Mouse (Mus musculus) neural tube, embryonic 13.5 days (tissue): ENCODE data around the gene Pcp4l1. TPM values are rescaled to one million over a fixed set of nuclear protein-coding genes. Genes with fewer than 3 reads are reported as not detected.

Experiments used
- ATAC-seq: fragments of 200-750 bp; cut with Nextera tagmentation; 2 replicates; pipeline ENCODE4 v1.8.0; 2017; ENCODE audit warnings: low read depth, mild to moderate bottlenecking, moderate TSS enrichment, moderate library complexity
- H3K27ac ChIP-seq: fragments of 300-500 bp; sonication (generic); replicated peaks from 2 replicates; pipeline ENCODE4 v1.5.1; 2015; ENCODE audit warnings: moderate library complexity, mild to moderate bottlenecking, inconsistent platforms
- H3K27me3 ChIP-seq: fragments of 300-500 bp; sonication (generic); 2 replicates; pipeline ENCODE4 v1.6.1; 2015; ENCODE audit warnings: mild to moderate bottlenecking, inconsistent platforms
- H3K36me3 ChIP-seq: fragments of 300-500 bp; sonication (generic); 2 replicates; pipeline ENCODE4 v1.6.1; 2015; ENCODE audit warnings: mild to moderate bottlenecking, inconsistent platforms
- H3K4me1 ChIP-seq: fragments of 300-500 bp; sonication (generic); replicated peaks from 2 replicates; pipeline ENCODE4 v1.6.1; 2015; ENCODE audit warnings: inconsistent platforms
- H3K4me2 ChIP-seq: fragments of 300-500 bp; sonication (generic); 2 replicates; pipeline ENCODE4 v1.6.1; 2015; ENCODE audit warnings: inconsistent platforms, mild to moderate bottlenecking, moderate library complexity
- H3K4me3 ChIP-seq: fragments of 300-500 bp; sonication (generic); 2 replicates; pipeline ENCODE4 v1.5.1; 2015; ENCODE audit warnings: mild to moderate bottlenecking, inconsistent platforms
- H3K9ac ChIP-seq: fragments of 300-500 bp; sonication (generic); 2 replicates; pipeline ENCODE4 v1.6.1; 2015; ENCODE audit warnings: moderate library complexity, mild to moderate bottlenecking, inconsistent platforms
- H3K9me3 ChIP-seq: fragments of 300-500 bp; sonication (generic); 2 replicates; pipeline ENCODE4 v1.6.1; 2016; ENCODE audit warnings: inconsistent platforms
- WGBS: fragments of 180-500 bp; shearing (Covaris S2); methylation state at CpG from one replicate; pipeline ENCODE4 v1.1.7; 2015; 5-methylcytosine and 5-hydroxymethylcytosine counted together
- polyA plus RNA-seq: library from polyadenylated mRNA; unstranded; fragments of >200 nt; fragmentation: Nextera tagmentation; extraction: Ambion mirVana; gene quantifications from 2 replicates; pipeline ENCODE4 v1.2.1, GENCODE M21; 2015

The Pcp4l1 gene
- polyA plus RNA-seq, 1 experiment from 2014 or later = 13.9 TPM

- Histone ChIP-seq H3K9me3 (no peaks in the 10 kb centered on the region), H3K4me1 (no peaks in the 10 kb centered on the region), H3K4me2 (no peak overlapping the region), H3K9ac (no peak overlapping the region), H3K27me3 (no peaks in the 10 kb centered on the region), H3K4me3 (no peak overlapping the region), H3K36me3 (no peaks in the 10 kb centered on the region), H3K27ac (no peak overlapping the region)
- 82% methylated on average over 5 of the region's 5 CpGs for WGBS
- no peak for ATAC-seq
Measured at GRCm38 (mm10) chr1:171179487-171180171, 16.4 kb downstream of the Pcp4l1 start.

- no peak overlapping the region for H3K27ac ChIP-seq
- no peak for ATAC-seq
- 96% methylated on average over 8 of the region's 8 CpGs for WGBS
- H3K9me3 ChIP-seq = no peaks in the 10 kb centered on the region
- H3K4me1 ChIP-seq = no peaks in the 10 kb centered on the region
- H3K27me3 ChIP-seq = no peaks in the 10 kb centered on the region; the same call in 1 of the 2 replicates
- H3K4me3 ChIP-seq = no peak overlapping the region
- no peak overlapping the region for H3K4me2 ChIP-seq
- no peaks in the 10 kb centered on the region for H3K36me3 ChIP-seq
- no peak overlapping the region for H3K9ac ChIP-seq
Measured at GRCm38 (mm10) chr1:171172779-171173178, 23.3 kb downstream of the Pcp4l1 start.

GRCm38 (mm10) chr1:171171138-171171537, 24.9 kb downstream of the Pcp4l1 start:
- Histone ChIP-seq H3K4me2 (no peak overlapping the region), H3K27me3 (no peaks in the 10 kb centered on the region; the same call in 1 of the 2 replicates), H3K9ac (no peak overlapping the region), H3K4me1 (no peaks in the 10 kb centered on the region), H3K27ac (0 out of 2 replicates have a peak overlapping the region, but pooled peaks have one; percentile 6), H3K36me3 (no peaks in the 10 kb centered on the region), H3K4me3 (no peak overlapping the region), H3K9me3 (no peaks in the 10 kb centered on the region)
- no peak for ATAC-seq
- WGBS = 69% methylated on average over 3 of the region's 3 CpGs

DNA sequence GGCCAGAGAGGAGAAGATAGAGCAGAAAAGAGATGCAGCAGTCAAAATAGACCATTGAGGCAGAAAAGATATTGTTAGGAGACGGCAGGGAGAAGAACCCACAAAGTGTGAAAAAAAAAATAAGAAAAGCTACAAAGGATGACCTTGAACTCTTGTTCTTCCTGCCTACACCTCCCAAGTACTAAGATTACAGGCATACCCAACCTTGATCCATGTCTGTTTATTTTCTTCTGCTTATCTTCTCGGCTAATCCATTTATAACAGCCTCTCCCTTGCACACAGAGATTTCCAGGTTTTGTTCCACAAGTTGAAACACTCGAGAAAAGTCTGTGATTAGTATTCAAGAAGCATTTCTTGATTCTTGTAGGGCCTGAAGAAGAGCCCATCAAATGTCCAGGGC, 26.2 kb downstream of the Pcp4l1 start:
- no peak for ATAC-seq
- H3K4me2 ChIP-seq = no peak overlapping the region
- H3K4me3 ChIP-seq = no peak overlapping the region
- H3K9me3 ChIP-seq = no peaks in the 10 kb centered on the region
- H3K4me1 ChIP-seq = no peaks in the 10 kb centered on the region
- no peaks in the 10 kb centered on the region for H3K36me3 ChIP-seq
- WGBS = 71% methylated on average over 3 of the region's 3 CpGs
- no peak overlapping the region for H3K27ac ChIP-seq
- no peak overlapping the region for H3K9ac ChIP-seq
- H3K27me3 ChIP-seq = no peaks in the 10 kb centered on the region; the same call in 1 of the 2 replicates

- Histone ChIP-seq H3K4me3 (no peak overlapping the region), H3K36me3 (no peaks in the 10 kb centered on the region), H3K4me1 (no peaks in the 10 kb centered on the region), H3K27me3 (no peaks in the 10 kb centered on the region; the same call in 1 of the 2 replicates), H3K27ac (no peak overlapping the region), H3K9me3 (no peaks in the 10 kb centered on the region), H3K9ac (no peak overlapping the region), H3K4me2 (no peak overlapping the region)
- 90% methylated on average over 12 of the region's 12 CpGs for WGBS
- ATAC-seq = no peak
Measured at GRCm38 (mm10) chr1:171168906-171169305, 27.2 kb downstream of the Pcp4l1 start.

DNA sequence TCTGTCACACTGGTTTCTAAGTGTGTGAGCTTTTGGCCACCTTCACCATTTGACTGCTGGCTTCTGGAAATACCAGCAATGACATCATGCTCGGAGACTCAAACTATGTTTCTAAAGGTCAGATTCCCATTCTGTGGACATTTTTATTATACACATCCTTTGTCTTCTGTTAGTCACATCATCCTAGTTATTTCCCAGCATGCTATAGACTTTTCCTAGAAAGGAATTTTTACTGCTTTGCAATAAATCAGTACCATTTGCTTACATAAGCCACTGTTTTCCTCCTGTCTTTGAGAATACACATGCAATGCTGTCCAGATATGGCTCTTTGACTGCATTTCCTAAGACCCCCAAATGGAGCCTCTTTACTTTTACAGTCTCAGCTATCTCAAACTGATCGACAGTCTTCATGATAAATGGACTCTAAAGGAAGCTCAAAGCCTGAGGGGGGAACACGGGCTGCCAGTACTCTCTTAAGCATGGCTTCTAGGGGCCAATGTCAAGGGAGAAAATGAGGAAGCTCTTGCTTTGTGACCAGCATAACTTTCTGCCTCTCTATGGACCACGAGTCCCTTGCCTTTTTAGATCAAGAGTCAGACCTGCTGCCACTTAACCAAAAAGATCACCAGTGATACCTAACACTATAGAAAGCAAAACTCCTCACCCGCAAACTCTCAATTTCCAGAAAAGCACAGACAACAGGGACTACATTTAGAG, 30.3 kb downstream of the Pcp4l1 start:
- no peak overlapping the region for H3K4me3 ChIP-seq
- ATAC-seq = no peak
- 73% methylated on average over 5 of the region's 5 CpGs for whole genome bisulfite sequencing

GRCm38 (mm10) chr1:171164258-171164657, 31.8 kb downstream of the Pcp4l1 start:
- Histone ChIP-seq H3K9ac (no peak overlapping the region), H3K27me3 (peaks cover 15% of the 10 kb centered on the region), H3K4me2 (no peak overlapping the region), H3K27ac (no peak overlapping the region), H3K36me3 (no peaks in the 10 kb centered on the region), H3K4me1 (peaks cover 9% of the 10 kb centered on the region; the same call in 1 of the 2 replicates), H3K9me3 (no peaks in the 10 kb centered on the region), H3K4me3 (no peak overlapping the region)
- WGBS = 35% methylated on average over 3 of the region's 3 CpGs
- ATAC-seq = no peak

More for the DNA sequence above, 30.3 kb downstream of the Pcp4l1 start:
- H3K4me2 ChIP-seq = no peak overlapping the region
- no peaks in the 10 kb centered on the region for H3K4me1 ChIP-seq
- H3K36me3 ChIP-seq = no peaks in the 10 kb centered on the region
- no peaks in the 10 kb centered on the region for H3K9me3 ChIP-seq
- no peak overlapping the region for H3K9ac ChIP-seq
- H3K27ac ChIP-seq = no peak overlapping the region
- H3K27me3 ChIP-seq = peaks cover under 1% of the 10 kb centered on the region

DNA sequence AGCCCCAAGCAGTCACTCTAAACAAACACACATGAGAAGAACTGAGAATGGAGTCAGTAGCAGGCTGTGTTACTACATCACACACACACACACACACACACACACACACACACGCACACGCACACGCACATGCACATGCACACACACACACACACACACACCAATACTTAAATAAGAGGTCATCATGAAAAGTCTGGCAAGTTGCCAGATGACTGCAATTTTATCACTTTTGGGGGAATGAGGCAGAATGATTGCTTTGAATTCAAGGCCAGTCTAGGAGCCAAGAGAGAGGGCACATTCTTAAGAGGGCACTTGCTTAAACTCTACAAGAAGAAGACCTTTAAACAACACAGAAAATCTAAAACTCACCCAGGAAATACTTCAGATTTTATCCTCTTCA, 33.5 kb downstream of the Pcp4l1 start:
- no peak for ATAC-seq
- Histone ChIP-seq H3K4me2 (no peak overlapping the region), H3K36me3 (no peaks in the 10 kb centered on the region), H3K4me3 (no peak overlapping the region), H3K27me3 (peaks cover 32% of the 10 kb centered on the region), H3K4me1 (peaks cover 9% of the 10 kb centered on the region; the same call in 1 of the 2 replicates), H3K27ac (no peak overlapping the region), H3K9ac (no peak overlapping the region), H3K9me3 (no peaks in the 10 kb centered on the region)
- WGBS = 93% methylated on average over 3 of the region's 3 CpGs

- H3K4me2 ChIP-seq = peak overlapping the region; percentile 46
- no peak for ATAC-seq
- H3K27me3 ChIP-seq = peaks cover 52% of the 10 kb centered on the region
- no peak overlapping the region for H3K27ac ChIP-seq
- H3K4me3 ChIP-seq = peak overlapping the region; percentile 17
- H3K9me3 ChIP-seq = no peaks in the 10 kb centered on the region
- WGBS = 5% methylated on average over 15 of the region's 15 CpGs
- H3K36me3 ChIP-seq = no peaks in the 10 kb centered on the region
- H3K9ac ChIP-seq = 0 out of 2 replicates have a peak overlapping the region, but pooled peaks have one; percentile 12
- H3K4me1 ChIP-seq = peaks cover 9% of the 10 kb centered on the region; the same call in 1 of the 2 replicates
Measured at GRCm38 (mm10) chr1:171159485-171159975, 36.5 kb downstream of the Pcp4l1 start.

DNA sequence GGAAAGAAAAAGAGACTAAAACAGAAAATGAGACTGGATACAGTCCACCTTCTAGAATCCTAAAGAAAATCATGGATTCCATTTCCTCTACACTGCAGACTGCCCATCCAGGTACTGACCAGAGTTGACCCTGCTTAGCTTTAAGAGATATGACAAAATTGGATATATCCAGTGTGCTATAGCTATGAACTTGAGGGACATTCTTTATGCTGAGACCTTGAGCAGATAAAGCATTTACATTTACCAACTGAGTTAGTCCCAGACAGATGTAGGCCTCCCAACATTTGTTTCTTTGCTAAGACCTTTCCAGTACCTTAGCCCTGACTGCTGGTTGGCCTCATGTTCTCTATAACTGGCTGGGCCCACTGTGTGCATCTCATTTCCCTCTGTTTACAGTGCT, 38.1 kb downstream of the Pcp4l1 start:
- no peak for ATAC-seq
- Histone ChIP-seq H3K27me3 (peaks cover 52% of the 10 kb centered on the region), H3K4me1 (peaks cover 9% of the 10 kb centered on the region; the same call in 1 of the 2 replicates)

GRCm38 (mm10) chr1:171156644-171157043, 39.4 kb downstream of the Pcp4l1 start:
- peak overlapping the region; percentile 14; the same call in 1 of the 2 replicates for H3K4me2 ChIP-seq
- no peak overlapping the region for H3K9ac ChIP-seq
- H3K27me3 ChIP-seq = peaks cover 55% of the 10 kb centered on the region
- no peak for ATAC-seq
- H3K4me3 ChIP-seq = peak overlapping the region; percentile 2
- H3K9me3 ChIP-seq = no peaks in the 10 kb centered on the region
- peaks cover 9% of the 10 kb centered on the region; the same call in 1 of the 2 replicates for H3K4me1 ChIP-seq
- H3K27ac ChIP-seq = no peak overlapping the region
- no peaks in the 10 kb centered on the region for H3K36me3 ChIP-seq
- WGBS = 62% methylated on average over 3 of the region's 3 CpGs

More for the DNA sequence above, 38.1 kb downstream of the Pcp4l1 start:
- no peaks in the 10 kb centered on the region for H3K36me3 ChIP-seq
- no peak overlapping the region for H3K27ac ChIP-seq
- no peak overlapping the region for H3K4me2 ChIP-seq
- H3K9ac ChIP-seq = no peak overlapping the region
- no peaks in the 10 kb centered on the region for H3K9me3 ChIP-seq
- no peak overlapping the region for H3K4me3 ChIP-seq

GRCm38 (mm10) chr1:171151966-171152365, 44.1 kb downstream of the Pcp4l1 start:
- no peak overlapping the region for H3K27ac ChIP-seq
- WGBS = 82% methylated on average over 4 of the region's 4 CpGs
- no peak overlapping the region for H3K4me3 ChIP-seq
- no peaks in the 10 kb centered on the region for H3K36me3 ChIP-seq
- peaks cover 26% of the 10 kb centered on the region for H3K4me1 ChIP-seq
- H3K9me3 ChIP-seq = no peaks in the 10 kb centered on the region
- no peak overlapping the region for H3K4me2 ChIP-seq
- peaks cover 20% of the 10 kb centered on the region for H3K27me3 ChIP-seq
- no peak overlapping the region for H3K9ac ChIP-seq
- no peak for ATAC-seq
